Mouse (Mus musculus) thymus, postnatal 4 days (tissue): ENCODE results near the gene Slc1a1.

Experiments
- DNase-seq: peaks from one replicate; pipeline ENCODE4 v3.0.0; 2021

Gene Slc1a1

GRCm38 (mm10) chr19:28926366-28926765, 91.5 kb downstream of the Slc1a1 start:
- DNase-seq = no peak

- no peak for DNase-seq
These were observed 92.5 kb downstream of the Slc1a1 start for GRCm38 (mm10) chr19:28927396-28927795.

GRCm38 (mm10) chr19:28929034-28929433, 94.2 kb downstream of the Slc1a1 start:
- no peak for DNase-seq

GRCm38 (mm10) chr19:28934897-28935296, 100.0 kb downstream of the Slc1a1 start:
- no peak for DNase-seq

GRCm38 (mm10) chr19:28940135-28940874, 105.5 kb downstream of the Slc1a1 start:
- no peak for DNase-seq

GRCm38 (mm10) chr19:28941271-28941670, 106.4 kb downstream of the Slc1a1 start:
- DNase-seq = no peak

- DNase-seq = no peak
These were observed 111.9 kb downstream of the Slc1a1 start for GRCm38 (mm10) chr19:28946782-28947181.

- DNase-seq = no peak
These were observed 112.5 kb downstream of the Slc1a1 start for GRCm38 (mm10) chr19:28947311-28947710.

- no peak for DNase-seq
These were observed 116.4 kb downstream of the Slc1a1 start for GRCm38 (mm10) chr19:28951251-28951650.

GRCm38 (mm10) chr19:28963113-28963512, 128.3 kb downstream of the Slc1a1 start:
- no peak for DNase-seq

- no peak for DNase-seq
These were observed 128.6 kb downstream of the Slc1a1 start for GRCm38 (mm10) chr19:28963513-28963841.
